Mouse (Mus musculus) central nervous system, embryonic 18 days (tissue): ENCODE measurements around the gene Rrp12. TPM values are rescaled to one million over a fixed set of nuclear protein-coding genes. Genes with fewer than 3 reads are reported as not detected.

Source experiments
- polyA plus RNA-seq: library from polyadenylated mRNA; depleted of rRNA; stranded (reverse); fragments of >200 nt; gene quantifications from 2 replicates; pipeline ENCODE4 v1.2.3, GENCODE M21; 2012; rRNA removed

The Rrp12 gene
- polyA plus RNA-seq: 16.9 and 17.0 TPM in 2 replicates

GRCm38 (mm10) chr19:41895460-41896318, at the start of gene Rrp12:
Gene Rrp12 (minus strand): TSS chr19:41896173.

DNA sequence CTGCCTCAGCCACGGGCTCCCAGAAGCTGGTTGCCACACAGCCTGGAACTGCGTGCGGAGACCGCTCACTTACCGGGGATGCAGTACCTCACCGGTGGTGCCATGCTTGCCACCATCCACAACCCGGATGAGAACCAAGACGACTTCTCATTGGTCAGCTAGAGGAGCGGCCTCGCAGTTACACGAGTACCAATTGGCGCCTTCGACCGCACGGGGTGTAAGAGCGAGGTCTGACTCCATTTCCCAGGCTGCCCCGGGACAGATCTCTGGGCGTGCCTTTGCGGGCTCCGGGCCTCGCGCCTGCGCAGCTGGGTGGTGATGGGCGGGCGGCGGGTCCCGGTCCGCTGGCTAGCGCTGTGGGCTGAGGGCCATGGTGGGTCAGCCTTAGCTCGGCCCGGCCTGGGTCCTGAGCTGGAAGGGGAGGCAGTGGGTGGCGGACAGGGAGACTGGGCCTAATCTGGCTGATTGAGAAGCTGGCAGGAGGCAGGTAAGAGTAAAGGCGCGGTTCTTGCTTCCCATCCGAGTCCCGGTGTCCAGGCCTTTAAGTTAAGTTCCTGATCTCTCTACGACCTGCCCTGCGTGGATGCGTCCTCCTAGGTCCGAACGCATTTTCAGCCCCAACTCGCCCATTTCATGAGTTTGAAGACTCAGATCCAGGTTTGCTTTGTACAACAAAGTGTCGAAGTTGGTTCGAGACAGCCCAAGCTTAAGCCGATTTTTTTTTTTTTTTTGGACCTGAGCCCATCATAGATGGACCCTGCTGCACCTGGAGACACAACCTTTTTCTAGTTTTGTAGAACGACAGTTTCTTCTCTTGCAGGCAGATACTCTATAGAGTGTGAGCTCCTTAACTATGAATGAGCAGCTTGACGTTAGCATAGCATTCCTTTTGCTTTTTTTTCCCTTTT, 37.5 kb upstream of the Rrp12 start, which contains the start of the genes Exosc1 and Zdhhc16:
Gene Exosc1 (minus strand): TSS at position 245 of the 908 bp plus-strand sequence.
Gene Zdhhc16 (plus strand): TSS at position 302 of the 908 bp plus-strand sequence.

GRCm38 (mm10) chr19:41911178-41912073, 15.5 kb upstream of the Rrp12 start, which contains the start of gene Pgam1:
Gene Pgam1 (plus strand): TSS chr19:41911923.

DNA sequence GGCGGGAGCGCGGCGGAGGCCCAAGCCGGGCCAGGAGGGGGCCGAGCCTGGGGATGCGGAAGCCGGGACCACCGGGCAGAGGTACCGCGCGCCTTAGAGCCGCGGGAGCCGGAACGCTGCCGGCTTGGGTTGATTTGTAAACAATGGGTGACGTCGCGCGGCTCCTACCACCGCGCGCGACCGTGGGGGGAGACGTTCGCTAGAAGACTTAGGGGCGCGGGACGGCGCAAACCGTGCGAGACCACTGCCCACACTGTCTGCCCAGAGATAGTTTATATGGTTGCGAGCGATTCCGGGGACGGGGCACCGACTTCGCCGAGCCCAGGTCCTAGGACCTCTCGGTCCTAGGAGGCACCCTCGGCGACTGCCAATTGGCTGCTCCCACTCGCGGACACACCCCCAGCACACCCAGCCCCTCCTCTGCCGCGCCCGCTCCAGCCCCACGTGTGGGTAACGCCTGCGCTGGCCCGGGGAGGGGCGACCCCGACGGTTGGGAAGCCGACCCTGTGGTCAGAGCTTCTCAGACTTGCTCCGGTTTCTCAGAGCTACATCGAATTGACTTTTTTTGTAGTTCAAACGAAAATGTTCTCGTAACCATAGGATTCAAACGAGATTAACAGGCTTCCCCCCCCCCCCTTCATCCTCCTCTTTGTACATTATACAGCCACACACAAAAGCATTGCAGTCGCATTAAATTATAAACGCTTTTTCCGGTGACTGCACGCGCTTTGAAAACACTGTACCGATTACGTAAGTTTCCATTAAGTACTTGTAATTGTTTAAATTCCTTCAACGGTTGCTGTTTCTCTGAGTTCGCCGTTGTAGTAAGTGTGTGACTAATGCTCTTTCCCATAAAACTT, 47.8 kb downstream of the Rrp12 start, which contains the start of gene Frat2:
Gene Frat2 (minus strand): TSS at position 141 of the 860 bp plus-strand sequence.

GRCm38 (mm10) chr19:41829381-41830105, 66.4 kb downstream of the Rrp12 start, which contains the start of gene Frat1:
Gene Frat1 (plus strand): TSS chr19:41829970.

Other genes with a start within 250 kb of the Rrp12 start
- 24.2 and 29.8 TPM in 2 replicates for gene Slit1, start 152.5 kb downstream of the Rrp12 start, polyA plus RNA-seq
- gene Arhgap19, start 94.1 kb downstream of the Rrp12 start, polyA plus RNA-seq: 5.0 and 6.1 TPM in 2 replicates
- gene Frat1, start 66.2 kb downstream of the Rrp12 start, polyA plus RNA-seq: 11.0 and 12.4 TPM in 2 replicates
- gene Frat2, start 48.0 kb downstream of the Rrp12 start, polyA plus RNA-seq: 12.0 and 13.9 TPM in 2 replicates
- 459 and 467 TPM in 2 replicates for gene Pgam1, start 15.8 kb upstream of the Rrp12 start, polyA plus RNA-seq
- gene Exosc1, start 37.2 kb upstream of the Rrp12 start, polyA plus RNA-seq: 30.5 and 31.7 TPM in 2 replicates
- 93.7 and 94.8 TPM in 2 replicates for gene Zdhhc16, start 37.3 kb upstream of the Rrp12 start, polyA plus RNA-seq
- 65.4 and 70.2 TPM in 2 replicates for gene Mms19, start 85.0 kb upstream of the Rrp12 start, polyA plus RNA-seq
- 16.5 and 16.8 TPM in 2 replicates for gene Ubtd1, start 85.6 kb upstream of the Rrp12 start, polyA plus RNA-seq
- gene Ankrd2, start 139.8 kb upstream of the Rrp12 start, polyA plus RNA-seq: 0.93 and 1.1 TPM in 2 replicates
- gene Hoga1, start 149.4 kb upstream of the Rrp12 start, polyA plus RNA-seq: 2.1 TPM in 2 replicates
- 0.29 and 0.34 TPM in 2 replicates for gene 4933411K16Rik, start 156.1 kb upstream of the Rrp12 start, polyA plus RNA-seq
- 161 and 175 TPM in 2 replicates for gene Morn4, start 190.2 kb upstream of the Rrp12 start, polyA plus RNA-seq
- 40.2 and 41.2 TPM in 2 replicates for gene Pi4k2a, start 194.3 kb upstream of the Rrp12 start, polyA plus RNA-seq
- 5.2 and 6.2 TPM in 2 replicates for gene Avpi1, start 232.9 kb upstream of the Rrp12 start, polyA plus RNA-seq